Mouse (Mus musculus) embryonic fibroblast, embryonic 13.5 days (primary cell): Measurements from ENCODE around the gene Lamp5.

Experiments
- CTCF ChIP-seq: IDR thresholded peaks from 2 replicates; pipeline ENCODE4 v1.5.1; 2011; ENCODE audit warnings: mild to moderate bottlenecking, control low read depth, low read length, moderate library complexity, borderline replicate concordance; ENCODE audit not compliant: insufficient read depth
- POLR2A ChIP-seq: IDR thresholded peaks from 2 replicates; pipeline ENCODE4 v1.6.1; 2011; ENCODE audit warnings: low read depth, mild to moderate bottlenecking, control low read depth, low read length, moderate library complexity

DNA sequence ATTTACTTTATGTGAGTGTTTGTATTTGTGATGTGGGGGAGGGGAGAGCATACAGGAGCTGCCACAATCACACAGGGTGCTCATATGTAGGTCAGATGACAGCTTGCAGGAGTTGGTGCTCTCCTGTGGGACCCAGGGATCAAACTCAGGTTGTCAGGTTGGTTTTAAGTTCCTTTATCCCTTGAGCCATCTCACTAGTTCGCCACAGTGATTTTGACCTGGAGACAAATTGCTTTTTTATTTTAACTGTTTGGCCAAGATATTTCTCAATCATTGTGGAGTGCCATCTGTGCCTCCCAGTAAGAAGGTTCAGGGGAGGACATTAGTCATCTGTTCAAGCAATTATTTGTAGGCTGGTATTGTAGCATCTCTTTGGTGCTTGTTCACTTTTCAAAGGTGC lies 48.2 kb upstream of the Lamp5 start:
- TF ChIP-seq POLR2A, result no peak
- no peak for TF ChIP-seq CTCF
